Mouse (Mus musculus) MEL (cell line): ENCODE measurements around the gene Pip4k2a. TPM values are rescaled to one million over a fixed set of nuclear protein-coding genes. Genes with fewer than 3 reads are reported as not detected.
"Not testable (repeated sequence)": the region's sequence is repeated elsewhere in the genome, so short reads cannot be mapped to it uniquely, and the experiment has no call there.

Experiments used
- DNase-seq: peaks from one replicate; pipeline ENCODE4 v3.0.0; 2011; ENCODE audit warnings: low read depth, low spot score
- H3K27ac ChIP-seq: 2 replicates; pipeline ENCODE4 v1.5.1; 2012; ENCODE audit warnings: low read depth, mild to moderate bottlenecking, control low read depth, low read length, moderate library complexity; ENCODE audit not compliant: control insufficient read depth
- H3K27me3 ChIP-seq, 2 experiments: fragments of 150-350 bp in 1 of 2; sonication (generic) in 1 of 2; 2 replicates each; pipeline ENCODE4 v1.6.1; 2012; ENCODE audit warnings: low read length in 2 of 2, mild to moderate bottlenecking in 2 of 2, improper control_type of control experiment in 1 of 2, moderate library complexity in 1 of 2; ENCODE audit not compliant: insufficient read depth in 2 of 2, control insufficient read depth in 1 of 2
- H3K36me3 ChIP-seq, 2 experiments: 2 replicates each; pipeline ENCODE4 v1.6.1; 2012 to 2014; ENCODE audit warnings: low read length in 2 of 2, improper control_type of control experiment in 1 of 2, inconsistent platforms in 1 of 2, mild to moderate bottlenecking in 1 of 2; ENCODE audit not compliant: insufficient read depth in 2 of 2, control insufficient read depth in 1 of 2
- H3K4me1 ChIP-seq, 2 experiments: fragments of 150-350 bp in 1 of 2; sonication (generic) in 1 of 2; 2 replicates each; pipeline ENCODE4 v1.6.1; 2012; ENCODE audit warnings: low read length in 2 of 2, improper control_type of control experiment in 1 of 2, mild to moderate bottlenecking in 1 of 2; ENCODE audit not compliant: insufficient read depth in 2 of 2, control insufficient read depth in 1 of 2
- H3K4me3 ChIP-seq, 2 experiments: fragments of 150-350 bp in 1 of 2; sonication (generic) in 1 of 2; 2 replicates each; pipeline ENCODE4 v1.5.1; 2012; ENCODE audit warnings: low read depth in 2 of 2, low read length in 2 of 2, mild to moderate bottlenecking in 2 of 2, moderate library complexity in 2 of 2, control low read depth in 1 of 2, improper control_type of control experiment in 1 of 2; ENCODE audit not compliant: control insufficient read depth in 1 of 2, insufficient read depth in 1 of 2
- H3K79me2 ChIP-seq: 2 replicates; pipeline ENCODE4 v1.6.1; 2012; ENCODE audit warnings: mild to moderate bottlenecking, low read length, moderate library complexity; ENCODE audit not compliant: control insufficient read depth, poor library complexity, insufficient read depth
- H3K9ac ChIP-seq: 2 replicates; pipeline ENCODE4 v1.6.1; 2012; ENCODE audit warnings: low read depth, mild to moderate bottlenecking, control low read depth, low read length, moderate library complexity; ENCODE audit not compliant: control insufficient read depth, poor library complexity, severe bottlenecking
- H3K9me3 ChIP-seq: fragments of 150-350 bp; sonication (generic); replicated peaks from 2 replicates; pipeline ENCODE4 v1.6.1; 2012; ENCODE audit warnings: mild to moderate bottlenecking, low read length, improper control_type of control experiment, moderate library complexity; ENCODE audit not compliant: insufficient read depth
- BHLHE40 ChIP-seq: IDR thresholded peaks from 2 replicates; pipeline ENCODE4 v1.6.1; 2012; ENCODE audit warnings: low read depth, mild to moderate bottlenecking, inconsistent platforms, low read length, improper control_type of control experiment, borderline replicate concordance
- ETS1 ChIP-seq: IDR thresholded peaks from 2 replicates; pipeline ENCODE4 v1.6.1; 2012; ENCODE audit warnings: low read depth, mild to moderate bottlenecking, inconsistent platforms, low read length, improper control_type of control experiment, moderate library complexity
- HCFC1 ChIP-seq: IDR thresholded peaks from 2 replicates; pipeline ENCODE4 v1.6.1; 2012; ENCODE audit warnings: low read depth, mild to moderate bottlenecking, inconsistent platforms, low read length, improper control_type of control experiment, moderate library complexity
- MAFK ChIP-seq: IDR thresholded peaks from 2 replicates; pipeline ENCODE4 v1.6.1; 2011; ENCODE audit warnings: low read depth, mild to moderate bottlenecking, low read length, improper control_type of control experiment, borderline replicate concordance
- MYC ChIP-seq: IDR thresholded peaks from 2 replicates; pipeline ENCODE4 v1.6.1; 2011; ENCODE audit warnings: low read depth, mild to moderate bottlenecking, low read length, improper control_type of control experiment, moderate library complexity
- NELFE ChIP-seq: IDR thresholded peaks from 2 replicates; pipeline ENCODE4 v1.6.1; 2011; ENCODE audit warnings: low read depth, low read length, improper control_type of control experiment
- NRF1 ChIP-seq: IDR thresholded peaks from 2 replicates; pipeline ENCODE4 v1.6.1; 2014; ENCODE audit warnings: low read depth, mild to moderate bottlenecking, inconsistent platforms, low read length, improper control_type of control experiment, moderate library complexity; ENCODE audit not compliant: poor library complexity, insufficient read depth, severe bottlenecking
- POLR2A ChIP-seq, 2 experiments: IDR thresholded peaks; 2 replicates each; pipeline ENCODE4 v1.6.1; 2011 to 2012; ENCODE audit warnings: low read length in 2 of 2, mild to moderate bottlenecking in 2 of 2, control low read depth in 1 of 2, improper control_type of control experiment in 1 of 2, low read depth in 1 of 2, moderate library complexity in 1 of 2; ENCODE audit not compliant: control insufficient read depth in 1 of 2, insufficient read depth in 1 of 2, poor library complexity in 1 of 2
- SMC3 ChIP-seq: IDR thresholded peaks from 2 replicates; pipeline ENCODE4 v1.6.1; 2011; ENCODE audit warnings: low read depth, low read length, improper control_type of control experiment
- TBP ChIP-seq: IDR thresholded peaks from 2 replicates; pipeline ENCODE4 v1.8.0; 2011; ENCODE audit warnings: low read depth, low read length, improper control_type of control experiment
- TCF12 ChIP-seq: IDR thresholded peaks from 2 replicates; pipeline ENCODE4 v1.6.1; 2014; ENCODE audit warnings: low read depth, mild to moderate bottlenecking, inconsistent platforms, low read length, improper control_type of control experiment, moderate library complexity
- USF1 ChIP-seq: IDR thresholded peaks from 2 replicates; pipeline ENCODE4 v1.6.1; 2014; ENCODE audit warnings: low read depth, mild to moderate bottlenecking, inconsistent platforms, low read length, improper control_type of control experiment, moderate library complexity
- ZKSCAN1 ChIP-seq: IDR thresholded peaks from 2 replicates; pipeline ENCODE4 v1.6.1; 2012; ENCODE audit warnings: low read depth, mild to moderate bottlenecking, inconsistent platforms, low read length, improper control_type of control experiment, moderate library complexity
- ZNF384 ChIP-seq: IDR thresholded peaks from 2 replicates; pipeline ENCODE4 v1.6.1; 2012; ENCODE audit warnings: low read depth, mild to moderate bottlenecking, inconsistent platforms, low read length, improper control_type of control experiment
- polyA plus RNA-seq, 2 experiments: library from polyadenylated mRNA; stranded (reverse) in 1 of 2; unstranded in 1 of 2; fragments of >175 nt in 1 of 2; fragments of >200 nt in 1 of 2; gene quantifications; 2 replicates each; pipeline versions ENCODE4 v1.2.1 to v1.2.4; 2012; ENCODE audit warnings: low replicate concordance in 2 of 2, low read depth in 1 of 2; ENCODE audit not compliant: insufficient read length in 2 of 2, insufficient read depth in 1 of 2, missing spikeins in 1 of 2
- total RNA-seq: library from RNA; depleted of rRNA; stranded (reverse); fragments of 300-350 nt; gene quantifications from 2 replicates; pipeline ENCODE4 v1.2.3, GENCODE M21; 2012

The Pip4k2a gene
- total and polyA plus RNA-seq, 3 experiments = 7.9 to 48.5 TPM; not detected in 1

- TF ChIP-seq NRF1 = no peak
- no peak for TF ChIP-seq ZKSCAN1
- TF ChIP-seq TCF12 = peak; percentile 95
- no peak for TF ChIP-seq HCFC1
- TF ChIP-seq, all 39 proteins: peak for 9
Measured at GRCm38 (mm10) chr2:19011443-19011842, 13.5 kb upstream of the Pip4k2a start (continued).

- not testable (repeated sequence) for H3K27me3 ChIP-seq, H3K4me3 ChIP-seq, H3K27ac ChIP-seq, DNase-seq, H3K9me3 ChIP-seq, H3K4me1 ChIP-seq, H3K9ac ChIP-seq, H3K79me2 ChIP-seq
- H3K36me3 ChIP-seq = peaks cover 0 to 11% of the 10 kb centered on the region in 2 experiments; a peak in 2 of 4 replicates
Measured at GRCm38 (mm10) chr2:19010541-19010940, 12.6 kb upstream of the Pip4k2a start.

- Histone ChIP-seq H3K9me3 (no peaks in the 10 kb centered on the region), H3K27ac (no peak overlapping the region), H3K36me3 (peaks cover 0 to 13% of the 10 kb centered on the region in 2 experiments; a peak in 2 of 4 replicates), H3K79me2 (no peaks in the 10 kb centered on the region), H3K27me3 (no peaks in the 10 kb centered on the region), H3K9ac (no peak overlapping the region), H3K4me1 (peaks cover 6 to 13% of the 10 kb centered on the region in 2 experiments), H3K4me3 (no peak overlapping the region)
- no peak for DNase-seq
- TF ChIP-seq TBP = no peak
- no peak for TF ChIP-seq ETS1
- no peak for TF ChIP-seq ZKSCAN1
- no peak for TF ChIP-seq MYC
- no peak for TF ChIP-seq MAFK
- no peak for TF ChIP-seq HCFC1
Measured at GRCm38 (mm10) chr2:19007580-19007979, 9.7 kb upstream of the Pip4k2a start.

GRCm38 (mm10) chr2:19006124-19006523, 8.2 kb upstream of the Pip4k2a start:
- no peak for DNase-seq
- TF ChIP-seq ZNF384 (no peak), TBP (no peak), BHLHE40 (no peak), USF1 (no peak), MAFK (no peak), NELFE (no peak), SMC3 (no peak), POLR2A (IDR thresholded peaks at IDR 0.05; ENCODE audit: control insufficient read depth in 1 of 2, insufficient read depth in 1 of 2, low read depth in 1 of 2, low read length in 2 of 2, poor library complexity in 1 of 2) (no peak)
- H3K27ac ChIP-seq = no peak overlapping the region
- no peaks in the 10 kb centered on the region for H3K9me3 ChIP-seq
- H3K36me3 ChIP-seq = peaks cover 0 to 11% of the 10 kb centered on the region in 2 experiments; a peak in 2 of 4 replicates
- H3K79me2 ChIP-seq = no peaks in the 10 kb centered on the region
- no peak overlapping the region for H3K9ac ChIP-seq
- H3K27me3 ChIP-seq = no peaks in the 10 kb centered on the region
- H3K4me3 ChIP-seq = no peak overlapping the region
- peaks cover 6 to 15% of the 10 kb centered on the region in 2 experiments for H3K4me1 ChIP-seq
